Mouse (Mus musculus): ENCODE measurements around the gene C130026I21Rik. TPM values are rescaled to one million over a fixed set of nuclear protein-coding genes. Genes with fewer than 3 reads are reported as not detected.

Gene C130026I21Rik
- polyA plus RNA-seq (2012; rRNA removed): 0.20 and 0.44 TPM in 2 replicates

DNA sequence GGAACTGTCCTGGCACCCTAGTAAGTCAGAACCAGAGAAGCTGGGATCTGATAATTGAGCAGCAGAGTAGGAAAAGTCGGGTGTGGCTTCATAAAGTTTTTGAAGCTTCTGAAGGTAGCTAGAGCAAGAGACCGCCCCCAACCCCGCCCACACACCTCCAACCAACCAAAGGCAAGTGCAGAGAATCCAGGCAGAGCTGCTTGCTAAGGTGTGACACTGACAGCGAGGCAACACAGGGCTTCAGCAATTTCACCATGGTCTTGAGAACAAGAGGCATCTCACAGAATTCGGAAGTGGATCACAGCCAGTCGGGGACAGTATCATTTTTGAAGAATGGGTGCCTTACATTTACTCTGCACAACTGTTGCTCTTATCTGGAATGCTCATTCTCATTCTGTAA is at the start of gene C130026I21Rik:
Gene C130026I21Rik (minus strand): TSS at position 101 of the 400 bp plus-strand sequence.

DNA sequence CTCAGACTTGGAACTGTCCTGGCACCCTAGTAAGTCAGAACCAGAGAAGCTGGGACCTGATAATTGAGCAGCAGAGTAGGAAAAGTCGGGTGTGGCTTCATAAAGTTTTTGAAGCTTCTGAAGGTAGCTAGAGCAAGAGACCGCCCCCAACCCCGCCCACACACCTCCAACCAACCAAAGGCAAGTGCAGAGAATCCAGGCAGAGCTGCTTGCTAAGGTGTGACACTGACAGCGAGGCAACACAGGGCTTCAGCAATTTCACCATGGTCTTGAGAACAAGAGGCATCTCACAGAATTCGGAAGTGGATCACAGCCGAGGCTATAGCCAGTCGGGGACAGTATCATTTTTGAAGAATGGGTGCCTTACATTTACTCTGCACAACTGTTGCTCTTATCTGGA is 160.6 kb downstream of the C130026I21Rik start, which contains the start of gene A530032D15Rik:
Gene A530032D15Rik (minus strand): TSS at position 101 of the 400 bp plus-strand sequence.

DNA sequence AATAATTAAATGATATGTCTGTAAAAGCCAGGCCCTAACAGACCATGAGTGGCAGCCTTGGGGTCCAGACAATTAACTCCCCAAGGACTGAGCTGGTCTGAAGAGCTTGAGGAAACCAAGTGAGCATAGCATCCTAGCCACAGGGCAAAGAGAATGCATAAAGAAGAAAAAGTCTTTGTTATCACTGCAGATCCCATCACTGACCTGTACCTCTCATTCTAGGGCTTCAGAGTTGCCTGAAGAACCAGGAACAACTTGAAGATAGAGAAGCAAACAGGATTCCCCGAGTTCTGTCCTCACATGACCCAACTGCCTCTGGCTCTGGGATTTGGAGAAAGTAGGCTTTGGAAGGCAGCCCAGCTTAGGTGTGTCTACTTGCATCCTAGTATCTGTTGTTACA is 170.5 kb downstream of the C130026I21Rik start, which contains the start of gene Gm10553:
Gene Gm10553 (plus strand): TSS at position 301 of the 400 bp plus-strand sequence.

Other genes with a start within 250 kb of the C130026I21Rik start
- gene Gm10553, start 170.4 kb downstream of the C130026I21Rik start, polyA plus RNA-seq (2012; rRNA removed): not detected in 2 replicates
- 0.02 and 0.12 TPM in 2 replicates for gene A530032D15Rik, start 160.7 kb downstream of the C130026I21Rik start, polyA plus RNA-seq (2012; rRNA removed)